Mouse (Mus musculus) spleen, adult 2 months (tissue): ENCODE data around the gene Myh14. TPM values are rescaled to one million over a fixed set of nuclear protein-coding genes. Genes with fewer than 3 reads are reported as not detected.

Experiments
- DNase-seq, 2 experiments: peaks; one replicate each; pipeline versions ENCODE4 v3.0.0 to v3.0.0-alpha.2; 2012 to 2021; ENCODE audit warnings: low spot score in 2 of 2, low read depth in 1 of 2
- H3K27ac ChIP-seq: fragments of 200-500 bp; 2 replicates; pipeline ENCODE4 v1.5.1; 2012; ENCODE audit warnings: low read length, inconsistent platforms; ENCODE audit not compliant: insufficient read depth
- H3K27me3 ChIP-seq: fragments of 200-500 bp; 2 replicates; pipeline ENCODE4 v1.6.1; 2012; ENCODE audit warnings: mild to moderate bottlenecking, moderate library complexity, low read length, inconsistent platforms; ENCODE audit not compliant: control insufficient read depth, insufficient read depth
- H3K36me3 ChIP-seq: fragments of 200-500 bp; 2 replicates; pipeline ENCODE4 v1.6.1; 2012; ENCODE audit warnings: mild to moderate bottlenecking, low read length, inconsistent platforms; ENCODE audit not compliant: control insufficient read depth, insufficient read depth
- H3K4me1 ChIP-seq: fragments of 200-500 bp; 2 replicates; pipeline ENCODE4 v1.6.1; 2011; ENCODE audit warnings: inconsistent platforms; ENCODE audit not compliant: control insufficient read depth, insufficient read depth, insufficient read length
- H3K4me3 ChIP-seq: fragments of 200-500 bp; 2 replicates; pipeline ENCODE4 v1.5.1; 2011; ENCODE audit warnings: mild to moderate bottlenecking, inconsistent platforms; ENCODE audit not compliant: insufficient read depth, insufficient read length; ENCODE audit errors: extremely low read depth
- CTCF ChIP-seq: fragments of 200-500 bp; IDR thresholded peaks from 2 replicates; pipeline ENCODE4 v1.5.1; 2011; ENCODE audit warnings: mild to moderate bottlenecking, inconsistent platforms; ENCODE audit not compliant: insufficient read depth, insufficient read length, insufficient replicate concordance; ENCODE audit errors: extremely low read depth
- POLR2A ChIP-seq: fragments of 200-500 bp; IDR thresholded peaks from 2 replicates; pipeline ENCODE4 v1.6.1; 2011; ENCODE audit warnings: low read depth, low read length, inconsistent platforms
- WGBS: fragments of 180-500 bp; shearing (Covaris S2); methylation state at CpG from one replicate; pipeline ENCODE4 v1.1.7; 2018; 5-methylcytosine and 5-hydroxymethylcytosine counted together
- polyA plus RNA-seq: library from polyadenylated mRNA; depleted of rRNA; stranded (reverse); fragments of >200 nt; gene quantifications from 2 replicates; pipeline ENCODE4 v1.2.3, GENCODE M21; 2012

Gene Myh14
- polyA plus RNA-seq, 1 experiment, result 0.63 TPM

- H3K36me3 ChIP-seq, result peaks cover 22% of the 10 kb centered on the region
- peaks cover 20% of the 10 kb centered on the region; the same call in 1 of the 2 replicates for H3K4me1 ChIP-seq
- H3K27me3 ChIP-seq, result peaks cover 1% of the 10 kb centered on the region; the same call in 1 of the 2 replicates
- H3K4me3 ChIP-seq, result no peak overlapping the region
- no peak for TF ChIP-seq POLR2A
- no peak for TF ChIP-seq CTCF
- WGBS, result 90% methylated on average over 6 of the region's 6 CpGs
- H3K27ac ChIP-seq, result no peak overlapping the region
- DNase-seq, result no peak
Measured at GRCm38 (mm10) chr7:44585606-44586005, 85.0 kb downstream of the Myh14 start.

GRCm38 (mm10) chr7:44584921-44585320 lies 85.7 kb downstream of the Myh14 start:
- peaks cover 1% of the 10 kb centered on the region; the same call in 1 of the 2 replicates for H3K27me3 ChIP-seq
- H3K36me3 ChIP-seq, result peaks cover 23% of the 10 kb centered on the region
- peaks cover 20% of the 10 kb centered on the region; the same call in 1 of the 2 replicates for H3K4me1 ChIP-seq
- WGBS, result 86% methylated on average over 6 of the region's 6 CpGs
- no peak for DNase-seq
- H3K4me3 ChIP-seq, result no peak overlapping the region
- no peak overlapping the region for H3K27ac ChIP-seq
- no peak for TF ChIP-seq POLR2A
- TF ChIP-seq CTCF, result no peak

DNA sequence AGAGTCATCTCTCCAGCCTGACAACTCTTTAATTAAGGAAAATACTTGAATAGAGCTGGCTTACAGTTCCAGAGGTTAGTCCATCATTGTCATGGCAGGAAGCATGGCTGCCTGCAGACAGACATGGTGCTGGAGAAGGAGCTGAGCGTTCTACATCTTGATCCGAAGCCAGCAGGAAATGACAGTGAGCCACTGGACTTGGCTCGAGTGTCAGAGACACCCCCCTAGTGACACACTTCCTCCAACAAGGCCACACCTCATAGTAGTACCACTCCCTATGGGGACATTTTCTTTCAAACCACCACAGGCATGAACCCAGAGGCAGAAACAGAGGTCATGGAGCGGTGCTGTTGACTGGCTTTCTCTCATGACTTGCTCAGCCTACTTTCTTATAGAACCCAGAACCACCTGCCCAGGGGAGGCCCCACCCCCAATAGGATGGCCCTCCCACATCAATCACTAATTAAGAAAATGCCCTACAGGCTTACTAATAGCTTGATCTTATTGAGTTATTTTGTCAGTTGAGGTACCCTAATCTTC lies 86.3 kb downstream of the Myh14 start:
- WGBS, result 69% methylated on average over 4 of the region's 4 CpGs
- Histone ChIP-seq H3K4me3 (no peak overlapping the region), H3K27ac (no peak overlapping the region), H3K27me3 (peaks cover 1% of the 10 kb centered on the region; the same call in 1 of the 2 replicates), H3K36me3 (peaks cover 23% of the 10 kb centered on the region), H3K4me1 (peaks cover 18% of the 10 kb centered on the region; the same call in 1 of the 2 replicates)
- no peak for DNase-seq
- TF ChIP-seq POLR2A (no peak), CTCF (no peak)

GRCm38 (mm10) chr7:44583146-44583545 lies 87.5 kb downstream of the Myh14 start:
- Histone ChIP-seq H3K27ac (no peak overlapping the region), H3K4me1 (peaks cover 10% of the 10 kb centered on the region; the same call in 1 of the 2 replicates), H3K27me3 (no peaks in the 10 kb centered on the region), H3K4me3 (no peak overlapping the region), H3K36me3 (peaks cover 23% of the 10 kb centered on the region)
- DNase-seq, result no peak
- TF ChIP-seq POLR2A (no peak), CTCF (no peak)
- WGBS, result 78% methylated on average over 1 of the region's 1 CpGs

GRCm38 (mm10) chr7:44582709-44583108 lies 87.9 kb downstream of the Myh14 start:
- no peak for TF ChIP-seq POLR2A
- Histone ChIP-seq H3K4me1 (peaks cover 6% of the 10 kb centered on the region; the same call in 1 of the 2 replicates), H3K27ac (no peak overlapping the region), H3K27me3 (no peaks in the 10 kb centered on the region), H3K36me3 (peaks cover 25% of the 10 kb centered on the region), H3K4me3 (no peak overlapping the region)
- no peak for DNase-seq
- WGBS, result 76% methylated on average over 5 of the region's 5 CpGs

- Histone ChIP-seq H3K36me3 (peaks cover 27% of the 10 kb centered on the region), H3K27me3 (no peaks in the 10 kb centered on the region), H3K4me3 (no peak overlapping the region), H3K27ac (no peak overlapping the region), H3K4me1 (no peaks in the 10 kb centered on the region)
- TF ChIP-seq CTCF (no peak), POLR2A (no peak)
- no peak for DNase-seq
- 92% methylated on average over 6 of the region's 6 CpGs for WGBS
Measured at GRCm38 (mm10) chr7:44581637-44582036, 89.0 kb downstream of the Myh14 start.

DNA sequence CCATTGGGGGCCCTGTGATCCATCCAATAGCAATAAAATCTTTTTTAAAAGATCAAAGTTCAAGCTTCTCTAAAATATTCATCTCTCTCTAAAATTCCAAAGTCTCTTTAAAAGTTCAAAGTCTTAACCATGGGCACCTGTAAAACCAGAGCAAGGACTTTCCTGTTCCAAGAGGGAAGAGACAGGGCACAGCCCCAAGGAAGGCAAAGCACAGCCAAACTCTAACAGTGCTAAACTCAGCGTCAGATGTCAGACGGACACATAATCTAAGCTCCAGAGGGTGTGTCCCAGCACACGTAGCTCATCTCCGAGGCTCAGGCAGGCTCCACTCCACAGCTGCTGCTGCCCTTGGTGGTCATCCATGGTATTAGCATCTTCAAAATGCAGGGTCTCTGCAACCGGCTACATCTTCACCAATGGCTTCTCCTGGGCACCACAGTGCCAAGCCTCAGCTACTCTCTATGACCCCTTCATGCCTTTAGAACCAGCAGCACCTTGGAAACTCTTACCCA lies 94.3 kb downstream of the Myh14 start:
- Histone ChIP-seq H3K36me3 (peaks cover 13% of the 10 kb centered on the region; the same call in 1 of the 2 replicates), H3K4me1 (peaks cover 5% of the 10 kb centered on the region; the same call in 1 of the 2 replicates), H3K27ac (no peak overlapping the region), H3K27me3 (no peaks in the 10 kb centered on the region), H3K4me3 (no peak overlapping the region)
- 81% methylated on average over 5 of the region's 5 CpGs for WGBS
- DNase-seq, result no peak
- TF ChIP-seq CTCF (no peak), POLR2A (no peak)
